Mouse (Mus musculus) gastrocnemius, adult 2 months (tissue): Measurements from ENCODE around the gene Mkln1. TPM values are rescaled to one million over a fixed set of nuclear protein-coding genes. Genes with fewer than 3 reads are reported as not detected.

Experiments
- DNase-seq: peaks from one replicate; pipeline ENCODE4 v3.0.0; 2022
- H3K27ac ChIP-seq: fragments of 200-600 bp; 2 replicates; pipeline ENCODE4 v1.8.1; 2022; ENCODE audit warnings: mild to moderate bottlenecking
- H3K4me3 ChIP-seq: fragments of 200-600 bp; 2 replicates; pipeline ENCODE4 v1.8.1; 2022; ENCODE audit warnings: mild to moderate bottlenecking, moderate library complexity
- CTCF ChIP-seq: fragments of 200-600 bp; IDR thresholded peaks from 2 replicates; pipeline ENCODE4 v1.8.1; 2022; ENCODE audit warnings: antibody characterized with exemption, mild to moderate bottlenecking, moderate library complexity
- intact Hi-C: fragments of 180-260 bp; cut with DNase I; formaldehyde crosslinking; loops from one replicate; pipeline ENCODE4 v1.15.1; 2025
- long read RNA-seq, 2 experiments: library from polyadenylated mRNA; stranded (forward); transcript quantifications; one replicate each; pipeline ENCODE4 v2.0.0; 2021
- total RNA-seq, 2 experiments: library from RNA; stranded (reverse); gene quantifications; 2 replicates each; pipeline ENCODE4 v1.2.3; 2021

Gene Mkln1
- 100 to 1,000 TPM; 151 to 170 TPM for total RNA-seq
- long read RNA-seq, experiment 1, full-length matches to known transcripts, result 109 of 124 reads
- long read RNA-seq, experiment 1, partial matches to known transcripts, result 4 of 124 reads
- long read RNA-seq, experiment 1, other reads (novel, unspliced or antisense), result 11 of 124 reads
- long read RNA-seq, experiment 2, full-length matches to known transcripts, result 99 of 118 reads
- long read RNA-seq, experiment 2, partial matches to known transcripts, result 0 of 118 reads
- long read RNA-seq, experiment 2, other reads (novel, unspliced or antisense), result 19 of 118 reads

GRCm38 (mm10) chr6:31398431-31399205, at the start of gene Mkln1:
TSS of gene Mkln1 (plus strand) at chr6:31398735.
- peak; percentile 96 for DNase-seq
- H3K4me3 ChIP-seq, result peak within 1 kb of the TSS; percentile 90
- intact Hi-C loops, result loop anchor here (5.0 kb wide), 2 partner anchors 76 to 181 kb away; no protein-coding TSS in a partner anchor
- peak within 1 kb of the TSS; percentile 99 for H3K27ac ChIP-seq
- no peak for TF ChIP-seq CTCF

- TF ChIP-seq CTCF, result no peak
- Histone ChIP-seq H3K27ac (peak overlapping the region; percentile 59; the same call in 1 of the 2 replicates), H3K4me3 (no peak overlapping the region)
- intact Hi-C loops, result no loop called here
- peak; percentile 61 for DNase-seq
These were observed 41.9 kb upstream of the Mkln1 start for GRCm38 (mm10) chr6:31356444-31357191.

GRCm38 (mm10) chr6:31357286-31357685, 41.2 kb upstream of the Mkln1 start:
- H3K27ac ChIP-seq, result peak overlapping the region; percentile 59
- TF ChIP-seq CTCF, result no peak
- no peak overlapping the region for H3K4me3 ChIP-seq
- peak; percentile 69 for DNase-seq
- intact Hi-C loops, result no loop called here

- no peak for TF ChIP-seq CTCF
- intact Hi-C loops, result no loop called here
- Histone ChIP-seq H3K27ac (no peak overlapping the region), H3K4me3 (no peak overlapping the region)
- DNase-seq, result no peak
These were observed 35.9 kb upstream of the Mkln1 start for GRCm38 (mm10) chr6:31362617-31363016.

- no peak overlapping the region for H3K27ac ChIP-seq
- no peak for DNase-seq
- no peak overlapping the region for H3K4me3 ChIP-seq
- intact Hi-C loops, result no loop called here
- TF ChIP-seq CTCF, result no peak
These were observed 34.1 kb upstream of the Mkln1 start for GRCm38 (mm10) chr6:31364399-31364798.

GRCm38 (mm10) chr6:31367947-31368346, 30.6 kb upstream of the Mkln1 start:
- intact Hi-C loops, result loop anchor here (5.0 kb wide), 1 partner anchor 46 kb away; no protein-coding TSS in a partner anchor
- no peak for TF ChIP-seq CTCF
- no peak overlapping the region for H3K4me3 ChIP-seq
- H3K27ac ChIP-seq, result peak overlapping the region; percentile 31
- DNase-seq, result no peak

- intact Hi-C loops, result loop anchor here (5.0 kb wide), 1 partner anchor 46 kb away; no protein-coding TSS in a partner anchor
These were observed 30.0 kb upstream of the Mkln1 start for GRCm38 (mm10) chr6:31368559-31368958.

GRCm38 (mm10) chr6:31369875-31370274, 28.7 kb upstream of the Mkln1 start:
- intact Hi-C loops, result loop anchor here (5.0 kb wide), 1 partner anchor 48 kb away; no protein-coding TSS in a partner anchor
- DNase-seq, result peak; percentile 84
- Histone ChIP-seq H3K4me3 (no peak overlapping the region; the same call in 1 of the 2 replicates), H3K27ac (peak overlapping the region; percentile 88)
- TF ChIP-seq CTCF, result peak; percentile 71

More at GRCm38 (mm10) chr6:31368559-31368958, 30.0 kb upstream of the Mkln1 start:
- peak; percentile 23 for TF ChIP-seq CTCF
- Histone ChIP-seq H3K4me3 (no peak overlapping the region), H3K27ac (peak overlapping the region; percentile 88)
- DNase-seq, result no peak

- no peak for TF ChIP-seq CTCF
- intact Hi-C loops, result no loop called here
- Histone ChIP-seq H3K4me3 (peak overlapping the region; percentile 26; the same call in 1 of the 2 replicates), H3K27ac (peak overlapping the region; percentile 88)
- peak; percentile 52 for DNase-seq
These were observed 27.9 kb upstream of the Mkln1 start for GRCm38 (mm10) chr6:31370550-31371061.

GRCm38 (mm10) chr6:31371140-31371539, 27.4 kb upstream of the Mkln1 start:
- intact Hi-C loops, result no loop called here
- Histone ChIP-seq H3K4me3 (peak overlapping the region; percentile 19; the same call in 1 of the 2 replicates), H3K27ac (peak overlapping the region; percentile 88)
- no peak for TF ChIP-seq CTCF
- peak; percentile 54 for DNase-seq

- no peak overlapping the region for H3K4me3 ChIP-seq
- TF ChIP-seq CTCF, result no peak
These were observed 25.9 kb upstream of the Mkln1 start for GRCm38 (mm10) chr6:31372620-31373019.

GRCm38 (mm10) chr6:31373084-31373673, 25.4 kb upstream of the Mkln1 start:
- peak overlapping the region; percentile 88 for H3K27ac ChIP-seq
- H3K4me3 ChIP-seq, result no peak overlapping the region
- DNase-seq, result no peak
- intact Hi-C loops, result no loop called here
- TF ChIP-seq CTCF, result no peak

More at GRCm38 (mm10) chr6:31372620-31373019, 25.9 kb upstream of the Mkln1 start:
- intact Hi-C loops, result no loop called here
- peak overlapping the region; percentile 88 for H3K27ac ChIP-seq
- DNase-seq, result peak; percentile 28
